ENCODE assay signal across 14 mouse cellular contexts in the genomic region with DNA sequence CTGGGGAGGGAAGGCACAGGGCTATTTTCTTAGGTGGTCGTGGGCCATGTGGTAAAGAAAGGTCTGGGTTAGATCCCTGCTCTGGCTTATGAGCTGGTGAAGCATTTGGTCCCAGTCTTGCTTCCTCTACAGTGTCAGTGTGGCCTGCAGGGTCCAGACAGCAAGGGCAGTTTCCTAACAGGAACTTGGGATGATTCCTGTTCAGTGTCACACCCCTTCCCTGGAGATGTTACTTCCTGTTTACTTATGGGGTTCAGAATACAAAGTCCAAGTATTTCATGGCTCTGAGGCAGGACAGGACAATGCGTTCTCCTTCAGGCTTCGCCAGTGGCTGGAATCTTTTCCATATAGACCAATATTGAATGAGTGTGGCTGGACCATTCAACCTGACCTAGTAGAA.
DNase-seq lines count a peak whose midpoint lies in the region; ATAC-seq and TF ChIP-seq lines count a peak whose summit lies in the region.
"Had no signal": no experiment of that assay in that cellular context is flagged by ENCODE, and none has a peak within 500 bp of the region (broad histone marks: within the 10 kb centered on the region; RNA-seq: fewer than 3 reads in every experiment).

No protein-coding gene starts in this region.

- 36% methylated on average over 3 of the region's 3 CpGs for WGBS in liver, adult 2 months
- 44% methylated on average over 3 of the region's 3 CpGs for WGBS in intestine, postnatal 0 days
- WGBS in liver, embryonic 11.5 days: 63% methylated on average over 3 of the region's 3 CpGs
- 78% methylated on average over 3 of the region's 3 CpGs for WGBS in embryonic facial prominence, embryonic 10.5 days

- H3K36me3 ChIP-seq in liver, adult 2 months (ENCODE audit: control insufficient read depth, insufficient read depth, low read length): no peaks in the 10 kb centered on the region
- H3K36me3 ChIP-seq in intestine, postnatal 0 days (ENCODE audit: control insufficient read depth, insufficient read depth): no peaks in the 10 kb centered on the region
- no peaks in the 10 kb centered on the region for H3K36me3 ChIP-seq in liver, embryonic 11.5 days (ENCODE audit: control insufficient read depth, insufficient read depth, low read length)
- peaks cover 49% of the 10 kb centered on the region for H3K36me3 ChIP-seq in embryonic facial prominence, embryonic 10.5 days (replicated peaks)
- H3K36me3 ChIP-seq: limb, embryonic 12.5 days had no signal

- intact Hi-C loops in left cerebral cortex, postnatal 4 days (cut with DNase I): no loop called here

- H3K4me1 ChIP-seq in liver, adult 2 months (ENCODE audit: control insufficient read depth, insufficient read depth, low read length): no peaks in the 10 kb centered on the region
- no peaks in the 10 kb centered on the region for H3K4me1 ChIP-seq in intestine, postnatal 0 days (replicated peaks; ENCODE audit: control insufficient read depth, insufficient read depth, low read length)
- no peaks in the 10 kb centered on the region for H3K4me1 ChIP-seq in liver, embryonic 11.5 days (replicated peaks; ENCODE audit: control insufficient read depth, insufficient read depth, low read length)
- peaks cover 4% of the 10 kb centered on the region; the same call in 1 of the 2 replicates for H3K4me1 ChIP-seq in embryonic facial prominence, embryonic 10.5 days

- H3K9ac ChIP-seq in liver, adult 2 months (ENCODE audit: low read depth, low read length): no peak overlapping the region
- no peak overlapping the region for H3K9ac ChIP-seq in intestine, postnatal 0 days (ENCODE audit: low read depth, low read length)
- no peak overlapping the region for H3K9ac ChIP-seq in liver, embryonic 11.5 days (ENCODE audit: low read depth, low read length)
- H3K9ac ChIP-seq: limb, embryonic 12.5 days had no signal

- H3K9me3 ChIP-seq in intestine, postnatal 0 days (ENCODE audit: control insufficient read depth): no peaks in the 10 kb centered on the region
- no peaks in the 10 kb centered on the region for H3K9me3 ChIP-seq in liver, embryonic 11.5 days (ENCODE audit: control insufficient read depth, low read length)
- H3K9me3 ChIP-seq in embryonic facial prominence, embryonic 10.5 days: no peaks in the 10 kb centered on the region
- H3K9me3 ChIP-seq: limb, embryonic 12.5 days had no signal

- no peak overlapping the region for H3K4me3 ChIP-seq in liver, adult 2 months (ENCODE audit: insufficient read depth, low read depth, low read length)
- H3K4me3 ChIP-seq in intestine, postnatal 0 days (ENCODE audit: low read depth, low read length): no peak overlapping the region
- H3K4me3 ChIP-seq in liver, embryonic 11.5 days (ENCODE audit: low read depth, low read length): no peak overlapping the region
- H3K4me3 ChIP-seq in embryonic facial prominence, embryonic 10.5 days: no peak overlapping the region
- H3K4me3 ChIP-seq: limb, embryonic 12.5 days had no signal

- peak; percentile 51; the same call in 1 of the 2 replicates for ATAC-seq in intestine, postnatal 0 days
- ATAC-seq in liver, embryonic 11.5 days (replicated peaks; ENCODE audit: low FRiP score): peak; percentile 40; the same call in 1 of the 2 replicates
- ATAC-seq: hindbrain, postnatal 0 days had no signal

- DNase-seq in liver, adult 2 months (ENCODE audit: extremely low read depth, low read depth, low spot score): peak; percentile 34
- DNase-seq in liver: no peak
- no peak for DNase-seq in liver, embryonic 11.5 days (ENCODE audit: low spot score)
- peak; percentile 17 for DNase-seq in yolk sac, embryonic 10.5 days (ENCODE audit: low spot score)
- no peak for DNase-seq in left cerebral cortex, postnatal 4 days
- no peak for DNase-seq in embryonic facial prominence, embryonic 10.5 days (ENCODE audit: low spot score)
- DNase-seq: cerebellum, adult 2 months; embryo, embryonic 11 days; thymus, postnatal 14 days had no signal

- TF ChIP-seq CTCF in liver, adult 2 months (IDR thresholded peaks at IDR 0.05; ENCODE audit: low read depth, low read length): no peak
- no peak for TF ChIP-seq CTCF in intestine, postnatal 0 days (IDR thresholded peaks at IDR 0.05; ENCODE audit: low read depth)

- no peaks in the 10 kb centered on the region for H3K79me2 ChIP-seq in liver, adult 2 months (ENCODE audit: control insufficient read depth, insufficient read depth, low read length)

- no peak overlapping the region for H3K27ac ChIP-seq in liver, adult 2 months (replicated peaks; ENCODE audit: insufficient read depth, low read depth, low read length)
- no peak overlapping the region for H3K27ac ChIP-seq in intestine, postnatal 0 days (ENCODE audit: low read depth, low read length)
- H3K27ac ChIP-seq in liver, embryonic 11.5 days (ENCODE audit: low read depth, low read length): no peak overlapping the region
- H3K27ac ChIP-seq in embryonic facial prominence, embryonic 10.5 days (replicated peaks): no peak overlapping the region
- H3K27ac ChIP-seq: hindbrain, postnatal 0 days; limb, embryonic 12.5 days; macrophage had no signal

- TF ChIP-seq POLR2A in liver, adult 2 months (IDR thresholded peaks at IDR 0.05; ENCODE audit: extremely low read depth, insufficient read depth, low read length): no peak

- H3K27me3 ChIP-seq in liver, adult 2 months (ENCODE audit: control insufficient read depth, insufficient read depth, low read length): no peaks in the 10 kb centered on the region
- H3K27me3 ChIP-seq in intestine, postnatal 0 days (replicated peaks; ENCODE audit: control insufficient read depth, insufficient read depth, low read length): no peaks in the 10 kb centered on the region
- no peaks in the 10 kb centered on the region for H3K27me3 ChIP-seq in liver, embryonic 11.5 days (replicated peaks; ENCODE audit: control insufficient read depth, insufficient read depth, low read length)
- H3K27me3 ChIP-seq in embryonic facial prominence, embryonic 10.5 days (replicated peaks; ENCODE audit: low read depth, poor library complexity, severe bottlenecking): no peaks in the 10 kb centered on the region
- H3K27me3 ChIP-seq: CH12.LX; limb, embryonic 12.5 days had no signal

- H3K4me2 ChIP-seq in intestine, postnatal 0 days (replicated peaks; ENCODE audit: low read depth): no peak overlapping the region
- no peak overlapping the region for H3K4me2 ChIP-seq in liver, embryonic 11.5 days
- H3K4me2 ChIP-seq: limb, embryonic 12.5 days had no signal

Comparison
In these comparisons a context has a peak if more than half of its experiments do, and no peak if none do; other contexts are left out.
1. DNase-seq: peak in liver, adult 2 months (single experiment) and yolk sac, embryonic 10.5 days (single experiment); none in liver (single experiment), liver, embryonic 11.5 days (single experiment), left cerebral cortex, postnatal 4 days (single experiment) and embryonic facial prominence, embryonic 10.5 days (single experiment).